Mouse (Mus musculus) heart, adult 9 months (tissue): ENCODE data around the gene Esrrg.

Experiments
- DNase-seq, 2 experiments: peaks; one replicate each; pipeline ENCODE4 v3.0.0; 2022; ENCODE audit warnings: low spot score in 2 of 2

Gene Esrrg

DNA sequence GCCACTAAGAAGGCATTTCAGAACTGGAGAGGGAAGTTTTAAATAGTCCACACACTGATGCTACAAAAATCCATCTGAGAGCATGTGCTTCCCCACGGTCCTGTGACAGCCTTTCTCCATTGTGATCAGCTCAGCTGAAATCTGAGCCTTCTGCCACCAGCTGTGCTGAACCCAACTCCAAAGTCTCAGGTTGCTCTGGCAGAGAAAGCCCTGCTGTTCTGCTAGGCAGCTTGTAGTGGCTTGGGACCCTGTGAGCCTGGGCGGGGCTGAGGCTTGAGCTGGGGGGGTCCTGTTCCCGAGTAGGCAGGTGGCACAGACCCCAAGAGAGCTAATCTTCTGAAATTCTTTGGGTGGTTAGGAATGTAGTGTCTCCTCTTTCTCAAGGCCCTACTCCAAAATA, 299.3 kb downstream of the Esrrg start:
- no peak for DNase-seq

- DNase-seq = peak; percentile 41 to 60
Observed at GRCm38 (mm10) chr1:187910718-187911117, 302.1 kb downstream of the Esrrg start.

- no peak for DNase-seq
Observed at GRCm38 (mm10) chr1:187911201-187911600, 302.6 kb downstream of the Esrrg start.

- no peak for DNase-seq
Observed at GRCm38 (mm10) chr1:187918303-187918702, 309.7 kb downstream of the Esrrg start.

DNA sequence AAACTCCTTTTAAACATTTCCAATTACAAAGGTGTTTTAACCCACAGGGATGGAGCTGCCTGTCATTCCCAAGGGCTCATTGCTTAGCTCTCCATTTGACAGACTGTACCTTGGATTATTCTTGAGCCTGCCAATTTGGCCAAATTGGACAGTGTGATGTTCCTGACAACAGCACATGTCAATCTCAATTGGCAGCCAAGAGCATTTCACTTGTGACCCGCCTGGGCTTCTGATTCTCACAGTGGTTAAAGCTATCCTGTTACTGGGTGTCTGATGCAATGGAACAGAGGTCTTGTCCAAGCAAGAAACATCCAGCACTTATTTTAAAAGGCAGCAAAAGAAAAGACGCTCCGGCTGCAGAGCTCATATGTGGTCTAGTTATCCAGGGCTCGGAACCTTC, 310.3 kb downstream of the Esrrg start:
- DNase-seq = peak; percentile 13 to 28

- DNase-seq = no peak
Observed at GRCm38 (mm10) chr1:187920156-187920777, 311.7 kb downstream of the Esrrg start.

GRCm38 (mm10) chr1:187931146-187931545, 322.6 kb downstream of the Esrrg start:
- no peak for DNase-seq

GRCm38 (mm10) chr1:187938652-187939051, 330.1 kb downstream of the Esrrg start:
- peak in 1 of 2 experiments; percentile 32 for DNase-seq

- DNase-seq = no peak
Observed at GRCm38 (mm10) chr1:187939078-187939477, 330.5 kb downstream of the Esrrg start.

- peak; percentile 11 to 42 for DNase-seq
Observed at GRCm38 (mm10) chr1:187951506-187951905, 342.9 kb downstream of the Esrrg start.

GRCm38 (mm10) chr1:187956702-187957101, 348.1 kb downstream of the Esrrg start:
- DNase-seq = no peak

GRCm38 (mm10) chr1:187959192-187959591, 350.6 kb downstream of the Esrrg start:
- no peak for DNase-seq

GRCm38 (mm10) chr1:187961452-187961851, 352.9 kb downstream of the Esrrg start:
- no peak for DNase-seq

DNA sequence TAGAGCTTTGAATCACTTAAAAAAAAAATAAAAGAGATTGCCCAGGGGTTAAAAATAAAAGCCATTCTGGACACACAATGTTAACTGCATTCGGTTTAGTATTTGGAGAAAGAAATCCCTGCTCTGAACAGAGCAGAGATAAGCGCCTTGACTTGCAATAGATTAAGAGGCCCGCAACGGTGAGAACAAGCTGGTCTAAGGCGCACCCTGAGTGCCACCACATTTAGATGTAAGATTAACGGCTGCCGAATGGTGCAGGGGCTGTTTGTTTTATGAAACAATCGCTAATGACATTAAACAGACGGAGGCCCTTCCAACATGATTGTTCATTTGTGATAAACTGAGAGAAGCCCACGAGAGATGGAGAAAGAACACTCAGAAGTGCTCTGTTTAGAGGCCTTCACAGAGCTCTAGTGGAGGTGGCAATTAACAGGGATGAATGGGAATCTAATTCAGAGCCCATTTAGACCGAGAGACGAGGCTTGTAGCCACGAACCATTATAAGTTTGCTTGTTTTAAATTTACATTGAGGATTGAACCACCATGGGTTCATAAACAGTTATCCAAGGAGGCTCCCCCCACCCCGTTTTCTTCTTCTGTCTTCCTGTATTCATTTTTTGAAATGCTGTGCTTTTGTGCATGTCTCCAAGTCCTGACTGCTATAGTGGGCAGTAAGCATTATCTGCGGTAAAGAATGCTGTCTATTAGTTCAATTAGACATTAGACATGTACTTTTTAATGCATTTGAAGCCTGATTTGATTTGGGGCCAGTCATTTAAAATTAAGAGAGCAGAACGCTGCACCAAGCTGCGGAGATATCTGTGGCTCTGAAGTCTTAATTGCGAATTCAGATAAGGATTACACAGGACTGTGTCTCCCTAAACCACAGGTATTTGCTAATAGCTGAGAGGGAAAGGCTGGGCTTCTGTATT, 356.5 kb downstream of the Esrrg start:
- DNase-seq = no peak

GRCm38 (mm10) chr1:187965921-187966320, 357.3 kb downstream of the Esrrg start:
- no peak for DNase-seq

GRCm38 (mm10) chr1:187968379-187968778, 359.8 kb downstream of the Esrrg start:
- no peak for DNase-seq

DNA sequence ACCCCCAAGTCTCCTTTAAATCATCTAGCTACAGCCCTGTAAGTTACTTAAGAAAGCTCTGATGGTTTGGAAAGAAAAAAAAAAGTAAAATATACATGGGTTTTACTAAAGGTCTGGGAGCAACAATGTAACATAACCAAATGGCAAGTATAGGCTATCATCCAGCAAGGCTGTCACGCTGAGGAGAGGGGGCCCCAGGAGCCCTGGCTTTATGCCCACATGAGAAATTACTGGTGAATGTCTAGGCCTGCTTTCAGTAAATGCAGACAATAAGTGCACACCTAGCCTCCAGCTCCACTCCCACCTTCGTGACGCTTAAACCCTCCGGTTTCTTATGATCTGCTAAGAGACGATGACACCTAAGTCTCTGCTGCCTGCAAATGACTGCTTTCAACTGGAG, 360.9 kb downstream of the Esrrg start:
- DNase-seq = no peak

DNA sequence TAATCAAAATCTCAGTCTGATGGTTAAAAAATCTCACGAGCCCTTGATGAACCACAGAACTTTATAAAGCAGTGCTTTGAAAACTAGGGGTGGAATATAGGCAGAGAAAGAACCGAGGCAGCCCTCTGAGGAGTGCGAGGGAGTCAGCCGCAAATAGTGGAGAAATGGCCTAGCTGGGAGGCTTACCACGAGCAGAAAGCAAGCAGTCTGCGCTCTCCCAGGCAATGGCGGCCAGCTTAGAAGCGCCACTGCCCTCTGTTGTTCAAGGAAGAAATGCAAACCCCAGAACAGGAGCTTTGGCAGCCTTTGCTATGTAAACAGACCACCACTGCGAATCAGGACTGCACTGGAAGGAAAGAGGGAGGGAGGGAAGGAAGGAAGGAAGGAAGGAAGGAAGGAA, 365.8 kb downstream of the Esrrg start:
- peak in 1 of 2 experiments; percentile 8 for DNase-seq

DNA sequence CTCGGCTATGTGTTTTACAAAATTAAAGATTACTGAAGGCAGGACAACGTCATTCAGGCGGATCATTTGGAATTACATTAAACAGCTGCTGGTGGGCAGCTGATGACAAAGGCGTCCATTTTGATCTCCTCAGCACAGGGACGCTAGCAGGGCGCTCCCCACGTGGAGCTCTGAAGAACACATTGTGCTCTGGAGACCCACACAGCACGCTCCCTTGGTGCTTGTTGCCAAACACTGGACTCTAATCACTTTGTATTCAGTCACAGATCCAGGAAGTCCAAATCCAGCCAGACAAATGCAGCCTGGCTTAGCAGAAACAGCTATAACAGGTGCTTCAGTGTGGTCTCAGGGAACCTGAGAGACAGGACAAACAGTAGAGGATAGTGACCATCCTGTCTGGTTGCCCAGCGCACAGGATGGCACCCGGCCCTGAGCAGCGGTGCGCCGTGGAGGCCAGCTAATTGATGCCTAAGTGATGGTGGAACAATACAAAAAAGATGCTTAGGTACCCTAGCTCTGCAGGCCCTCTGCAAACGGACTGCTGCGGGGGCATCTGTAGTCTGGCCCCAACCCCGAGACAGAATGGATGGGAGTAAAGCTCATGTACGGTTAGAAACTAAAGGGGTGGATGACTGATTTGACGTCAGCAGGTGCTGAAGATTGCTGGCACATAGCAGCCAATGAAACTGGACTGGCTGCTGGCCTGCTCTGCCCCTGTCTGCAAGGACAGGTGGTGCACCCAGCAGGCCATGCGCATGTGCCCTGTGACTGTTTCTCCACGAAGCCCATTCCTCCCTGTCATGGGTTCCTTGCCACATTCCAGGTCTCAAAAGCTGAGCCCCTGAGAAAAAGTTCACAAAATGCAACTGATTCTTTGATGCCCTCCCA, 367.1 kb downstream of the Esrrg start:
- no peak for DNase-seq

DNA sequence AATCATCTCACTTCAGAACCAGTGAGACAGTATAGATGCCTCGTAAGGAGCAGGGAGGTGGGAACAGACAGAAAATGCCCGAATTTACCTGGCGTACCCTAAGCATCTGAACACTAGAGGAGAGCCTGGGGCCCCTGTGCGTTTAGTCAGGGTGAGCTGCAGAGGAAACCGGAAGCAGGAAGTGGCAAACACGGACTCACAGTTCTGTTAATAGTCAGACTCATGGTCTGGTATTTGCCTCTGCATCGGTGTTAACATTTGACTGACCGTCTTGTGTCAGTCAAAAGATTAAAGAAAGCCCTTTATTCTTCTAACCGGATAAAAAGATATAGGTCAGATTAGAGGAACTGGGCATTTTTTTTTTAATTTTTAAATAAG, 367.8 kb downstream of the Esrrg start:
- no peak for DNase-seq

DNA sequence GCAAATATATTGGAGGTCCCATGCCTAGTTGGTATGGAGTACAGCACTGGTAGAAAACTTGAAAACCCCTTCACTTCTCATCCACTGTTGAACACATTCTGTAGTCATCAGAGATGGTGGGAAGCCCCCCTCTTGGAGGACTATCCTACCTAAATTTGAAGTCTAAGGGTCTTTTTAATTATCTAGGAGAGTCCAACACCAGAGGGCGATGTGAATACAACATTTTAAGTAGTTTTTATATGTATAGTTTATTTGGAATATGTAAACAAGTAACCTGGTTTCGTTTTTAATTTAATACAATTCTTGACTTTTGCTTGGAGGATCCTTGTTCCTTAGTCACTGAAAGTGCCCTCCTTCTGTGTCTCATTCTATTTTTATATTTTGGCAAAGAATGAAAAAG, 372.4 kb downstream of the Esrrg start:
- DNase-seq = no peak

- no peak for DNase-seq
Observed at GRCm38 (mm10) chr1:187983177-187983576, 374.6 kb downstream of the Esrrg start.
